ENCODE assay signal across 9 mouse cellular contexts in the genomic region with DNA sequence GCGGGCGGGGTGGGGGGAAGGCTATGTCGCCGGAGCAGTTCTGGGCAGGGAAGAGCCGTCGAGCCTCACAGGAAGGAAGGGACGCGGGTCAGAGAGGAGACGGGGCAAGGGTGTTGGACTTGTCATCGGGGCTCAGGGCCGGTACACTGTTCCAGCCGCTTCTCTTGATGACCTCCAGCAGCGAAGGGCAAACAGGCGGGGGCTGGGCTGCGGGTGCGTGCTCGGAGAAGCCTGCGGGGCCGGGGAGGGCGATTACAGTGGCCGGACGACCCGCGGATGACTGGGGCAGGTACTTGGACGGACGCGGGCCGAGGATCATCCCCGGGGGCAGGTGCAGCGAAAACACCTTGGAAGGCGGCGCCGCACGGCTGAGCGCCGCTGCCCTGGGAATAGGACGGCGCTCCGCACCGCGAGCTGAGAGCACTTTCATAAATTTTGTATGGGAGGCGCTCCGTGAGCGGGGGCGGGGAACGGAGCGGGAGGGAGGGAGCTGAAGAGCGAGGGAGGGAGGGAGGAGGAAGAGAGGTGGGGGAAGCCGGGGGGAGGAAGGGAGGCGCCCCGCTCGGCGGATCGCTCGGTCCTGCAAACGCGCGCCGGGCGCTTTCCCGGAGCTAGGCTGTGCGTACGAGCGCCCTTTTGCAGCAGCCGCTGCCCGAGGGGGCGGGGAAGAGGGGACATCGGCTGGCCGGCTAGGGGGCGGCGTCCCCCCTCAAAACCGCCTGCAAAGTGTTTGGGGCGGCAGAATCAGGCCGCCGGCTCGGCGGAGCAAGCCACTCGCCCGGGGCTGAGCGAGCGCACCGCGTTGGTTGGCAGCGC. TPM values are rescaled to one million over a fixed set of nuclear protein-coding genes. Genes with fewer than 3 reads are reported as not detected.
DNase-seq lines count a peak whose midpoint lies in the region; ATAC-seq and TF ChIP-seq lines count a peak whose summit lies in the region.
"Had no signal": no experiment of that assay in that cellular context is flagged by ENCODE, and none has a peak within 500 bp of the region (broad histone marks: within the 10 kb centered on the region; RNA-seq: fewer than 3 reads in every experiment).

A gene (plus strand): TSS at position 528 of the 816 bp plus-strand sequence.

- no peak for ATAC-seq in cerebellum, adult (ENCODE audit: insufficient number of reproducible peaks, low FRiP score, low TSS enrichment)
- ATAC-seq in limb, embryonic 15.5 days (ENCODE audit: insufficient number of reproducible peaks, low FRiP score, low TSS enrichment, low read depth) = no peak
- ATAC-seq in midbrain, postnatal 0 days (ENCODE audit: low FRiP score) = no peak

- no peak for TF ChIP-seq POLR2A in testis, adult 2 months (IDR thresholded peaks at IDR 0.05; ENCODE audit: control insufficient read depth, low read depth, low read length)

- peak within 1 kb of the TSS; percentile 46; the same call in 1 of the 2 replicates for H3K9ac ChIP-seq in limb, embryonic 15.5 days
- H3K9ac ChIP-seq in midbrain, postnatal 0 days (replicated peaks; ENCODE audit: low read length, poor library complexity, severe bottlenecking) = peak within 1 kb of the TSS; percentile 64

- H3K4me1 ChIP-seq in limb, embryonic 15.5 days = peaks cover 43% of the 10 kb centered on the region
- peaks cover 14% of the 10 kb centered on the region; the same call in 1 of the 2 replicates for H3K4me1 ChIP-seq in midbrain, postnatal 0 days (ENCODE audit: insufficient read depth, low read length)
- H3K4me1 ChIP-seq in testis, adult 2 months (ENCODE audit: control insufficient read depth, insufficient read depth, low read length) = peaks cover 15% of the 10 kb centered on the region

- peak within 1 kb of the TSS; percentile 43; the same call in 1 of the 2 replicates for H3K27ac ChIP-seq in limb, embryonic 15.5 days
- peak within 1 kb of the TSS; percentile 59; the same call in 1 of the 2 replicates for H3K27ac ChIP-seq in midbrain, postnatal 0 days (ENCODE audit: low read depth, low read length)
- peak within 1 kb of the TSS; percentile 59 for H3K27ac ChIP-seq in testis, adult 2 months (ENCODE audit: control insufficient read depth, insufficient read depth, low read depth, low read length)
- H3K27ac ChIP-seq: macrophage had no signal

- peaks cover 58% of the 10 kb centered on the region for H3K27me3 ChIP-seq in limb, embryonic 15.5 days
- H3K27me3 ChIP-seq in midbrain, postnatal 0 days (ENCODE audit: insufficient read depth, low read length) = 0 out of 2 replicates have a peak, but pooled peaks cover 4% of the 10 kb centered on the region
- no peaks in the 10 kb centered on the region for H3K27me3 ChIP-seq in testis, adult 2 months (ENCODE audit: control insufficient read depth, insufficient read depth, low read length)

- H3K4me3 ChIP-seq in limb, embryonic 15.5 days = peak within 1 kb of the TSS; percentile 57
- peak within 1 kb of the TSS; percentile 55 for H3K4me3 ChIP-seq in midbrain, postnatal 0 days (ENCODE audit: low read depth, low read length)
- H3K4me3 ChIP-seq in testis, adult 2 months (ENCODE audit: control insufficient read depth, low read depth, low read length) = peak within 1 kb of the TSS; percentile 84

- under 1% methylated on average over 78 of the region's 84 CpGs for WGBS in limb, embryonic 15.5 days
- WGBS in midbrain, postnatal 0 days = under 1% methylated on average over 67 of the region's 84 CpGs

- H3K4me2 ChIP-seq in limb, embryonic 15.5 days = peak within 1 kb of the TSS; percentile 96
- peak within 1 kb of the TSS; percentile 82 for H3K4me2 ChIP-seq in midbrain, postnatal 0 days (ENCODE audit: low read depth, low read length, poor library complexity, severe bottlenecking)

- peak; percentile 80 for DNase-seq in cerebellum, adult 11 months
- DNase-seq in cerebellum, postnatal 25 days = peak; percentile 87 to 91
- peak; percentile 67 to 72 for DNase-seq in heart, adult 9 months (ENCODE audit: low spot score in 2 of 2)
- DNase-seq in kidney, adult 8-10 months = peak; percentile 73 to 76
- peak; percentile 44 for DNase-seq in midbrain, postnatal 0 days (ENCODE audit: low spot score)

- H3K9me3 ChIP-seq in limb, embryonic 15.5 days = no peaks in the 10 kb centered on the region
- H3K9me3 ChIP-seq in midbrain, postnatal 0 days (ENCODE audit: low read length) = no peaks in the 10 kb centered on the region

- TF ChIP-seq CTCF in midbrain, postnatal 0 days (IDR thresholded peaks at IDR 0.05) = no peak
- no peak for TF ChIP-seq CTCF in testis, adult 2 months (IDR thresholded peaks at IDR 0.05; ENCODE audit: control insufficient read depth, insufficient read depth, insufficient replicate concordance, low read depth, low read length)

- no peaks in the 10 kb centered on the region for H3K36me3 ChIP-seq in limb, embryonic 15.5 days
- no peaks in the 10 kb centered on the region for H3K36me3 ChIP-seq in midbrain, postnatal 0 days (ENCODE audit: insufficient read depth, low read length)
- H3K36me3 ChIP-seq in testis, adult 2 months (ENCODE audit: control insufficient read depth, insufficient read depth, low read length) = no peaks in the 10 kb centered on the region

RNA-seq across cellular contexts. Expression of the gene that starts here (rescaled TPM):
- 4.9 and 5.8 TPM in 2 replicates for polyA plus RNA-seq in limb, embryonic 15.5 days (2015; fragmentation: Nextera tagmentation; extraction: Ambion mirVana)
- 15.4 and 18.5 TPM in 2 replicates for total RNA-seq in midbrain, postnatal 0 days (2014; rRNA removed)
- 16.2 and 17.5 TPM in 2 replicates for polyA plus RNA-seq in midbrain, postnatal 0 days (2015; fragmentation: Nextera tagmentation; extraction: Ambion mirVana)
- polyA plus RNA-seq in testis, adult 2 months (2012; rRNA removed) = 3.1 and 3.3 TPM in 2 replicates
